Mouse (Mus musculus) kidney, embryonic 16.5 days (tissue): ENCODE measurements around the gene Afdn. TPM values are rescaled to one million over a fixed set of nuclear protein-coding genes. Genes with fewer than 3 reads are reported as not detected.

ENCODE experiments used
- ATAC-seq: fragments of 200-750 bp; cut with Nextera tagmentation; 2 replicates; pipeline ENCODE4 v1.8.0; 2017; ENCODE audit warnings: moderate TSS enrichment; ENCODE audit not compliant: low FRiP score, low TSS enrichment
- H3K27ac ChIP-seq: fragments of 300-500 bp; sonication (generic); 2 replicates; pipeline ENCODE4 v1.5.1; 2014; ENCODE audit warnings: low read length
- H3K27me3 ChIP-seq: fragments of 300-500 bp; sonication (generic); 2 replicates; pipeline ENCODE4 v1.6.1; 2014; ENCODE audit warnings: low read length, control low read depth, mixed read lengths; ENCODE audit not compliant: insufficient read depth
- H3K36me3 ChIP-seq: fragments of 300-500 bp; sonication (generic); 2 replicates; pipeline ENCODE4 v1.6.1; 2014; ENCODE audit warnings: low read length, control low read depth, mixed read lengths; ENCODE audit not compliant: insufficient read depth
- H3K4me1 ChIP-seq: fragments of 300-500 bp; sonication (generic); 2 replicates; pipeline ENCODE4 v1.6.1; 2014; ENCODE audit warnings: low read length, control low read depth, mixed read lengths; ENCODE audit not compliant: insufficient read depth
- H3K4me2 ChIP-seq: fragments of 300-500 bp; sonication (generic); replicated peaks from 2 replicates; pipeline ENCODE4 v1.6.1; 2014; ENCODE audit warnings: low read depth, low read length
- H3K4me3 ChIP-seq: fragments of 300-500 bp; sonication (generic); 2 replicates; pipeline ENCODE4 v1.5.1; 2014; ENCODE audit warnings: mild to moderate bottlenecking, low read length
- H3K9ac ChIP-seq: fragments of 300-500 bp; sonication (generic); replicated peaks from 2 replicates; pipeline ENCODE4 v1.6.1; 2014; ENCODE audit warnings: low read length
- H3K9me3 ChIP-seq: fragments of 300-500 bp; sonication (generic); 2 replicates; pipeline ENCODE4 v1.6.1; 2016; ENCODE audit warnings: low read length, control low read depth
- WGBS: fragments of 180-500 bp; shearing (Covaris S2); extraction: QIAGEN DNeasy Blood & Tissue Kit; methylation state at CpG from one replicate; pipeline ENCODE4 v1.1.7; 2014; 5-methylcytosine and 5-hydroxymethylcytosine counted together
- polyA plus RNA-seq: library from polyadenylated mRNA; unstranded; fragments of >200 nt; fragmentation: Nextera tagmentation; extraction: Ambion mirVana; gene quantifications from 2 replicates; pipeline ENCODE4 v1.2.1, GENCODE M21; 2015

Afdn gene
- polyA plus RNA-seq, 1 experiment from 2014 or later: 52.7 TPM

DNA sequence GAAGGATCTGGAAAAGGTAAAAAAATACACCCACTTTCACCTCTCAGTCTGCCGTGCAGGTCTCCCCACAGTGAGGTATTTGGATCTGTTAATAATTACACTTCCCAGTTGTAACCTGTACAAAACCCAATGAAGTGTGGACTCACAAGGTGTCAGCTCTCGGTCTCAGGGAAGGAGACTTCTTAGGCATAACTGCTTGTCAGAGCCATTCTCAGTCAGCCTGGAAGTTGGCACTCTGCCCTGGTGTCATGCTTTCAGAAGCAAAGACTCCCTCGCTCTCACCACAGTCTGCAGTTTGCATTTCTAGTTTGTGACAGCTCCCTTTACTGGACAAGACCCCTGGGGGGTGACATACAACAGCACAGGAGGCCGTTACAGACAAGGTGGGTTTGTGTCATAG lies 15.5 kb upstream of the Afdn start:
- H3K27me3 ChIP-seq: no peaks in the 10 kb centered on the region
- WGBS: 25% methylated on average over 4 of the region's 4 CpGs
- peaks cover 45% of the 10 kb centered on the region for H3K4me1 ChIP-seq
- H3K27ac ChIP-seq: peak overlapping the region; percentile 82
- no peaks in the 10 kb centered on the region for H3K36me3 ChIP-seq
- no peaks in the 10 kb centered on the region for H3K9me3 ChIP-seq
- peak overlapping the region; percentile 17; the same call in 1 of the 2 replicates for H3K4me2 ChIP-seq
- no peak overlapping the region for H3K9ac ChIP-seq
- H3K4me3 ChIP-seq: no peak overlapping the region
- ATAC-seq: peak; percentile 91

DNA sequence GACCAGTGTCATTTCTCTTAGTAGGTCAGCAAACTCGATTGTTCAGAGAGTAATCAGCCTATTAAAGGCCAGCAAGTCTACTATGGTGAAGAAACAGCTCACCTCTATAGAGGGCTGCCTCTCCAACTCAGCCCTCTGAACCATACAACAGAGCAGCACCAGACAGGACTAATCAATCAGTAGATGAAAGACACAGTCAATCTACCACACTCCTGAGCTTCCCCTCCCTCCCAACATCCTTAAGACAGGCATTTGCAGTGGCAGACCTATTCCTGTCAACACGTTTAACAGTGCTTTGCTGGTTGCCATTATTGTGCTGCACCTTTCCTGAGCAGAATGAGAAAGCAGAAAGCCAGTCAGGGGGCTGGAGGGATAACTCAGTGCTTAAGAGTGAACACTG lies 15.0 kb upstream of the Afdn start:
- no peak overlapping the region for H3K4me3 ChIP-seq
- peaks cover 45% of the 10 kb centered on the region for H3K4me1 ChIP-seq
- WGBS: 54% methylated on average over 2 of the region's 2 CpGs
- H3K9me3 ChIP-seq: no peaks in the 10 kb centered on the region
- no peak overlapping the region for H3K9ac ChIP-seq
- peak; percentile 54; the same call in 1 of the 2 replicates for ATAC-seq
- peak overlapping the region; percentile 17; the same call in 1 of the 2 replicates for H3K4me2 ChIP-seq
- H3K27ac ChIP-seq: peak overlapping the region; percentile 82
- no peaks in the 10 kb centered on the region for H3K36me3 ChIP-seq
- no peaks in the 10 kb centered on the region for H3K27me3 ChIP-seq

DNA sequence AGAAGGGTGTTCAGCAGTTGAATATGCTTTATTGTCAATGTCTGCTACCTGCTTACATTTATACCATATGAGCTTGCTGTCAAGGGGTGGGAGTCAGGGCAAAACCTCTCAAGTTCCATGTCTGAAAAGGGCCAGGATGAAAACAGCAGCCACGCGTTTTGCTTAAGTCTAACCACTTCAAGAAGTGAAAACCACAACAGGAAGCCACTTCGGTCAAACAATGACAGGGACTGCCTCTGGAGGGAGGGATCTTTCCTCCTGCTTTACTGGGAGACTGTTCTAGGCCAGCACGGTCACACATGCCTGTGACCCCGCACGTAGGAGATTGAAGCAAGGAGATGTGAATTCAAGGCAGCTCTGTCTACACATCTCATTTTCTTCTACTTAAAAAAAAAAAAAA lies 14.0 kb upstream of the Afdn start:
- no peaks in the 10 kb centered on the region for H3K27me3 ChIP-seq
- whole genome bisulfite sequencing: 47% methylated on average over 6 of the region's 6 CpGs
- H3K9me3 ChIP-seq: no peaks in the 10 kb centered on the region
- no peak for ATAC-seq
- no peak overlapping the region for H3K9ac ChIP-seq
- H3K27ac ChIP-seq: no peak overlapping the region
- H3K4me1 ChIP-seq: peaks cover 40% of the 10 kb centered on the region
- no peaks in the 10 kb centered on the region for H3K36me3 ChIP-seq
- H3K4me3 ChIP-seq: no peak overlapping the region
- no peak overlapping the region for H3K4me2 ChIP-seq

DNA sequence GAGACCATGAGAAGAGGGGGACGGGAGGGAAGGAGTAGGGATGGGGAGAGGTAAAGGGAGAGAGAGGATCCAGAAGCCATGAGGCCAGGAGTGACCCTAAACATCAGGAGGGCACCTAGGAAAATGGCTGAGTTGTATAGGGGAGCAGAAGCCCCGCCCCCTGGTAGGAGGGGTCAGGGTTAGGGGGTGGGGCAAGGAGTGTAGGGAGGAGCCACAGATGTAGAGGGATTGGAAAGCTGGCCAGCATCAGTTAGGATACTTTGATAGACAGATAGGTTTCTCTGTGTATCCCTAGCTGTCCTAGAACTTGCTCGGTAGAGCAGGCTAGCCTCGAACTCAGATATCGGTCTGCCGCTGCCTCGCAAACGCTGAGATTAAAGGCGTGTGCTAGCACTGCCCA lies 12.7 kb upstream of the Afdn start:
- H3K27ac ChIP-seq: no peak overlapping the region
- peaks cover 31% of the 10 kb centered on the region for H3K4me1 ChIP-seq
- 91% methylated on average over 9 of the region's 9 CpGs for WGBS
- no peak overlapping the region for H3K4me2 ChIP-seq
- no peaks in the 10 kb centered on the region for H3K9me3 ChIP-seq
- no peak for ATAC-seq
- H3K27me3 ChIP-seq: no peaks in the 10 kb centered on the region
- no peak overlapping the region for H3K9ac ChIP-seq
- no peaks in the 10 kb centered on the region for H3K36me3 ChIP-seq
- H3K4me3 ChIP-seq: no peak overlapping the region

DNA sequence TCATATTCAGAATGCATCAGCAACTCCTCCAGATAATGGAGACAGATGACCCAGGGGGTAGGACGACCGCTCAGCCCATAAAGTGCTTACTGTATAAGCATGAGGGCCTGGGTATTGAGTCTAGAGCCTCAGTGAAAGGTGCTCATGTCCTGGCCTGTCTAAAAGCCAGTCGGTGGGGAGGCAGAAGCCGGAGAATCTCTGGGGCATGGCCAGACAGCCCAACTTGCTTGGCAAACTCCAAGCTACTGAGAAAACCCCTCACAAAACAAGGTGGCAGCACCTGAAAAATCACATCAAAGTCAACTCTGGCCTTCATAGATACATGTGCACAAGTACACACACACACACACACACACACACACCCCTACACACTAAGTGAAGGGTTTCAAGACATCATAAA lies 11.3 kb upstream of the Afdn start:
- Histone ChIP-seq H3K36me3 (no peaks in the 10 kb centered on the region), H3K27ac (no peak overlapping the region), H3K9me3 (no peaks in the 10 kb centered on the region), H3K9ac (no peak overlapping the region), H3K4me2 (no peak overlapping the region), H3K4me3 (no peak overlapping the region), H3K4me1 (peaks cover 18% of the 10 kb centered on the region), H3K27me3 (no peaks in the 10 kb centered on the region)
- no peak for ATAC-seq
- 91% methylated on average over 4 of the region's 4 CpGs for WGBS

DNA sequence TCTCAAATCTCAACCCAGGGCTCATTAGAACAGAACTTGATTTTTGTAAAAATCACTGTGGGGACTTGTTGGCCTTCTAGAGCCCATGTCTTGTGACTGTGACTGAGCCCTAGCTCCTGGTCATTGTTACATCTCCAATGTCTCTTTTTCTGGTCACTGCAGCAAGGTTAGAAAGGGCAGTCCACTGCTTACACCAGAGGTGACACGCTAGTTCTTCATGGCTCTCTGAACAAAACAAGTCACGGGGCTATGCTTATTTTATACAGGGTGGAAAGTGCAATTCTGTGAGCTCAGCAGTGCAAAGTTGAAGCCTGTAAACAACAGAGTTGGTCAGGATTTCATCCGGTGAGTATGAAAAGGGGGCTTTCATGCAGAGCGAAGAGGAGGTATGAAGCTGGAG lies 6.4 kb upstream of the Afdn start:
- 73% methylated on average over 4 of the region's 4 CpGs for WGBS
- H3K27ac ChIP-seq: no peak overlapping the region
- H3K4me1 ChIP-seq: peaks cover 4% of the 10 kb centered on the region
- ATAC-seq: no peak
- H3K9me3 ChIP-seq: no peaks in the 10 kb centered on the region
- no peaks in the 10 kb centered on the region for H3K36me3 ChIP-seq
- H3K27me3 ChIP-seq: no peaks in the 10 kb centered on the region
- no peak overlapping the region for H3K4me2 ChIP-seq
- no peak overlapping the region for H3K9ac ChIP-seq
- no peak overlapping the region for H3K4me3 ChIP-seq

DNA sequence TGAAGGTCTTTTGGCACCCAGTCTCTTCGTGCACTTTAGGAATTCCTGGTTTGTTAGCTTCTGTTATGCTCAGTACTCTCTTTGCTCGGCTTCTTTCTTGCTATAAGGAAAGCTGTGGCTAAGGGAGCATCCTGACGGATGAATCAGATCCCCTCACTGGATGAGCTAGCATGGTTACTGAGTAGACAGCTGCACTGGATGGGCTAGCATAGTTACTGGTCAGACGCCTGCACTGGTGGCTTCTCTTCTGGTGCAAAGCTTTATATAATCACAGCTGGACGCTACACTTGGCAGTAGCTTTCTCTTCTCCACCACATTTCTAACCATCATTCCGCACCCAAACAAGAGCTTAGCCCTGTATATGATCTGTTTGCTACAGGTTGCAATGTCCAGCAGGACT lies 5.4 kb upstream of the Afdn start:
- H3K4me3 ChIP-seq: no peak overlapping the region
- peaks cover 10% of the 10 kb centered on the region for H3K4me1 ChIP-seq
- 79% methylated on average over 6 of the region's 6 CpGs for WGBS
- no peaks in the 10 kb centered on the region for H3K27me3 ChIP-seq
- no peak for ATAC-seq
- H3K36me3 ChIP-seq: no peaks in the 10 kb centered on the region
- no peak overlapping the region for H3K4me2 ChIP-seq
- no peak overlapping the region for H3K9ac ChIP-seq
- H3K27ac ChIP-seq: no peak overlapping the region
- no peaks in the 10 kb centered on the region for H3K9me3 ChIP-seq

DNA sequence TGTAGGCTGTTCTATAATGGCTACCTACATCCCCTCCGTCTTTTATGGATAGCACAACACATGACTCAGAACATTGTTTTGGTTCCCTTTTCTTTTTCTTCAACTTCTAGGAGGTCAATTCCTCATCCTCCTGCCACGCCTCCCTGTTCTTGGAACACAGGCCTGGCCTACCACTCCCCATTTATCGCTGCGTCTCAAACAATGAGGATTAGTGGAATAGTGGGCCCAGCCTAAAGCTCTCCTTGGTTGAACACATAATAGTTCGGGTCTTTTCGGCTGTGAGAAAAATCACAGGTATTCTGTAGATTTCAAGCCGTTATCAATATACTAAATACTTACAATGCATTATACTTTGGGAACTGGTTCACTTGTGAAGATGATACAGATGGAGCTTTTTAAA lies 1.8 kb upstream of the Afdn start:
- Histone ChIP-seq H3K27me3 (no peaks in the 10 kb centered on the region), H3K27ac (peak overlapping the region; percentile 94), H3K4me3 (peak overlapping the region; percentile 88; the same call in 1 of the 2 replicates), H3K4me1 (peaks cover 17% of the 10 kb centered on the region), H3K4me2 (peak overlapping the region; percentile 99), H3K9me3 (no peaks in the 10 kb centered on the region), H3K36me3 (no peaks in the 10 kb centered on the region), H3K9ac (peak overlapping the region; percentile 91; the same call in 1 of the 2 replicates)
- no peak for ATAC-seq
- 84% methylated on average over 7 of the region's 7 CpGs for WGBS

DNA sequence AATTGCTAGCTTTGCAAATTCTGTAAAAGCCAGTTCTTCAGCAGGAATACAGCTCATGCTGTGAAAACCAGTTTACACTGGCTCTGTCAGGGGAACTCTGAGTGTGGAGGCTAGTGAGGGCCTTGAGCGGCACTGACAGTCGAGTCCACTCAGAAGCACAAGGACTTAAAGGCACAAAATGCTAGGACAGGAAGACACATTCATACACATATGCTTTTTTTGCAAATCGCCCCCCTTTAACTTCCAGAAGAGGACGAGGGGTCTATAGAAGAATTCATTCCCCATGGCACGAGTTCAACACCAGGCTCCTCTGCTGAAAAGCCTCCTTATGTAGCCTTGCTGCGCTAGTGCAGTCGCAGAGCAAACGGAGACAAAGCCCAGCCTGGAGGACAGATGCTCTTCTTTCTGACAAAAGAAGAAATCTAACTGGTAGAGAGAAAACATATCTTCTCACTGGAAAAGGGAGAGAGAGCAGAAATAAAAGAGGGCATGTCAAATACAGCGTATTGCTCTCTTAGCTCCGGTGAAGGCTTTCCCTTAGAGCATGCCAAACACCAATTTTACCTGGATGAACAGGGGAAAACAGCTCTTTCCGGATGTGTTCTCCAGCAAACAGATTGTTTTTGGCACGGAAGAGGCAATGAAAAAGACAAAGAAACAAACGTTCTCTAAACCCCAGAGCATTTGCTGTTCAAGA lies 1.0 kb upstream of the Afdn start:
- Histone ChIP-seq H3K27ac (peak overlapping the region; percentile 94), H3K4me1 (peaks cover 17% of the 10 kb centered on the region), H3K4me2 (peak overlapping the region; percentile 99), H3K27me3 (no peaks in the 10 kb centered on the region), H3K9ac (peak overlapping the region; percentile 91), H3K4me3 (peak overlapping the region; percentile 88), H3K36me3 (no peaks in the 10 kb centered on the region), H3K9me3 (no peaks in the 10 kb centered on the region)
- ATAC-seq: no peak
- WGBS: 14% methylated on average over 13 of the region's 13 CpGs

DNA sequence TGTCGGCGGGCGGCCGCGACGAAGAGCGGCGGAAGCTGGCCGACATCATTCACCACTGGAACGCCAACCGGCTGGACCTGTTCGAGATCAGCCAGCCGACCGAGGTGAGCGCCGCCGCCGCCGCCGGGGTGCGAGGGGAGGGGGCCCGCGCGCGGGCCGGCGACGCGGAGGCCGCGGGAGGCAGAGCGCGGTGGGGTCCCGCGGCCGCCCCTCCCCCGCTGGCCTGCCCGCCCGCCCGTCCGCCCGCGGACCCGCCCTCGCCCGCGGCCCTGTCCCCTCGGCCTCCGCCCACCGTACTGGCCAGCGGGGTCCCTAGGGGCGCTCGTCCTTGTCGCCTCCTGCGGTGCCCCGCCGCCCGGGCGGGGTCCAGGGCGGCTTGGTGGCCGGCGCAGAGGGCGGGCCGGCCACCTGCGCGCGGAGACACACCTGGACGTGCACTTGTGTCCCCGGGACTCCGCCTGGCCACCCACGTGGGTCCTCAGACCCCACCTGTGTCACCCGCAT lies 388 bp downstream of the Afdn start:
- 0% methylated on average over 29 of the region's 72 CpGs for WGBS
- peak; percentile 62 for ATAC-seq
- Histone ChIP-seq H3K4me3 (peak overlapping the region; percentile 88), H3K36me3 (no peaks in the 10 kb centered on the region), H3K27ac (peak overlapping the region; percentile 94), H3K9ac (peak overlapping the region; percentile 91), H3K9me3 (no peaks in the 10 kb centered on the region), H3K4me2 (peak overlapping the region; percentile 99), H3K4me1 (peaks cover 17% of the 10 kb centered on the region), H3K27me3 (no peaks in the 10 kb centered on the region)
